Mouse (Mus musculus) kidney, adult 2 months (tissue): ENCODE data around the gene Gm8439.

Experiments
- CTCF ChIP-seq: fragments of 200-500 bp; conservative IDR thresholded peaks from 2 replicates; pipeline ENCODE4 v1.5.1; 2011; ENCODE audit warnings: low read depth, mild to moderate bottlenecking, control low read depth, low read length, moderate library complexity, mixed read lengths; ENCODE audit not compliant: insufficient read depth, insufficient read length
- POLR2A ChIP-seq: fragments of 200-500 bp; IDR thresholded peaks from one replicate; pipeline ENCODE4 v1.6.1; 2011; ENCODE audit warnings: low read depth, low read length, control low read depth

GRCm38 (mm10) chr4:120601774-120602173 is 13.2 kb downstream of the Gm8439 start:
- TF ChIP-seq CTCF (no peak), POLR2A (no peak)
